Mouse (Mus musculus) lung, postnatal 0 days (tissue): ENCODE data around the gene Fam49a. TPM values are rescaled to one million over a fixed set of nuclear protein-coding genes. Genes with fewer than 3 reads are reported as not detected.

Experiments
- ATAC-seq: fragments of 200-750 bp; cut with Nextera tagmentation; 2 replicates; pipeline ENCODE4 v1.8.0; 2017; ENCODE audit warnings: moderate library complexity
- DNase-seq: peaks from one replicate; pipeline ENCODE4 v3.0.0-alpha.2; 2016; ENCODE audit warnings: low spot score
- H3K27ac ChIP-seq: fragments of 300-500 bp; sonication (generic); 2 replicates; pipeline ENCODE4 v1.5.1; 2014; ENCODE audit warnings: antibody characterized with exemption, mild to moderate bottlenecking, low read length, mixed read lengths
- H3K27me3 ChIP-seq: fragments of 300-500 bp; sonication (generic); replicated peaks from 2 replicates; pipeline ENCODE4 v1.6.1; 2014; ENCODE audit warnings: low read length, mixed read lengths; ENCODE audit not compliant: insufficient read depth
- H3K36me3 ChIP-seq: fragments of 300-500 bp; sonication (generic); 2 replicates; pipeline ENCODE4 v1.6.1; 2014; ENCODE audit warnings: low read length, mixed read lengths; ENCODE audit not compliant: insufficient read depth
- H3K4me1 ChIP-seq: fragments of 300-500 bp; sonication (generic); 2 replicates; pipeline ENCODE4 v1.6.1; 2014; ENCODE audit warnings: antibody characterized with exemption, low read depth, low read length, mixed read lengths; ENCODE audit not compliant: insufficient read depth
- H3K4me2 ChIP-seq: fragments of 300-500 bp; sonication (generic); replicated peaks from 2 replicates; pipeline ENCODE4 v1.6.1; 2014; ENCODE audit warnings: low read depth, mild to moderate bottlenecking, low read length, moderate library complexity, mixed read lengths
- H3K4me3 ChIP-seq: fragments of 300-500 bp; sonication (generic); 2 replicates; pipeline ENCODE4 v1.5.1; 2014; ENCODE audit warnings: low read depth, low read length
- H3K9ac ChIP-seq: fragments of 300-500 bp; sonication (generic); replicated peaks from 2 replicates; pipeline ENCODE4 v1.6.1; 2014; ENCODE audit warnings: low read depth, mild to moderate bottlenecking
- H3K9me3 ChIP-seq: fragments of 300-500 bp; sonication (generic); 2 replicates; pipeline ENCODE4 v1.6.1; 2016; ENCODE audit warnings: low read length, mixed read lengths
- CTCF ChIP-seq: IDR thresholded peaks from 2 replicates; pipeline ENCODE4 v1.5.1; 2016; ENCODE audit warnings: antibody characterized with exemption, mild to moderate bottlenecking
- EP300 ChIP-seq: IDR thresholded peaks from 2 replicates; pipeline ENCODE4 v1.6.1; 2016; ENCODE audit warnings: antibody characterized with exemption, mild to moderate bottlenecking, control low read depth
- WGBS: fragments of 180-500 bp; shearing (Covaris S2); extraction: QIAGEN DNeasy Blood & Tissue Kit; methylation state at CpG from one replicate; pipeline ENCODE4 v1.1.7; 2014; 5-methylcytosine and 5-hydroxymethylcytosine counted together
- polyA plus RNA-seq: library from polyadenylated mRNA; unstranded; fragments of >200 nt; fragmentation: Nextera tagmentation; extraction: Ambion mirVana; gene quantifications from 2 replicates; pipeline ENCODE4 v1.2.1, GENCODE M21; 2015

Gene Fam49a
- polyA plus RNA-seq, 1 experiment from 2014 or later: 16.7 TPM

DNA sequence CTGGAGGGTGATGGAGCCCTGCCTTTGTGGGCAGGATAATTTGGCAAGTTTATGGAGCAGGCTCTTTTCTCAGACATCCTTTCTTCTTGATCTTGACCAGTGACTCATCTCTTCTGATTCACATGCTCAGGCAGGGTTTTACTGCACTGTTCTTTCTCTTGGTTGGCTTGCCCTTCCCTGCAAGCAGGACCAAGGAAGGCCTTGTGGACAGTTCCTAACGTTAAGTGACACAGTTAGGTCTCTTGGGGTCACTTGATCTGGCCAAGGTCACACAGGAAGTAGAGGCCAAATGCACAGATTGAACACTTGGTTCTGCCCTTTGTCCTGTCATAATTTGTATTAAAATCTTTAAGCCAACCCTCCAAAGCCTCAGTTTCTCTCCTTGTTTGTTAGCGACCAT is 158.5 kb downstream of the Fam49a start:
- Histone ChIP-seq H3K9me3 (no peaks in the 10 kb centered on the region), H3K4me1 (no peaks in the 10 kb centered on the region), H3K9ac (no peak overlapping the region), H3K27ac (no peak overlapping the region), H3K4me3 (no peak overlapping the region), H3K27me3 (no peaks in the 10 kb centered on the region), H3K36me3 (no peaks in the 10 kb centered on the region), H3K4me2 (no peak overlapping the region)
- WGBS: 4% methylated on average over 2 of the region's 2 CpGs
- ATAC-seq (peak; percentile 20; the same call in 1 of the 2 replicates), DNase-seq (no peak)
- TF ChIP-seq CTCF (no peak), EP300 (no peak)

DNA sequence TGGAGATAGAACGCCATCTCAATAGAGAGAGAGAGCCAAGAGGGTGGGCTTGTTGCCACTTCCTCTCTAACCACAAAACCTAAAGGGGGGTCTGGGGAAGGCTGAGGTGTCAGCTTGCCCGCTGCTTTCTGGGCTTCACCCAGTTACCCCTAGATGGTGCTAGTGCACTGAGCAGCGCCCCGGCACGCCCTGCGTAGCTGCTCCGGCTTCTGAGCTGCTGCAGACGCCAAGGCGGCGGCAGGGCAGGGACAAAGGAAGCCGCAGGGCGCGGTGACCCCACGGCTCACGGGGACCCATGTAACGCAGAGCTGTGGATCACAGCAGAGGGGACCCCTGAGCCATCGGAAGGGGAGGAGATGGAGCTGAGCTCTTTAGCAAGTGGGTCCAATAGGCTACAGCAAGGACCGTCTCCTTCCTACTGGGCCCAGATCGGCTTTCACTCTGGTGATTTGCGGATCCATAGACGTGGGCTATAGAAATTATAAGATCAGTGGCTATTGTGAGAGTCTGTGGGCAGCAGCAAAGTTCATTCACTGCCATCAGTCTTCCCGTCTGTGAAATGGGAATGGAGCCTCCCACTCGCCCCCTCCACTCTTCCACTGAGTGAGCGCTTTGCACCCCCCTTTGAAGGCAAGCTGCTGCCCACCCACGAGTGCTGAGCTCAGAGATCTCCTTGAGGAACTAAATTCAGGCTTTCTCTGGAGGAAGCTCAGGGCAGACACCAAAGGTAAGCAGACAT is 159.1 kb downstream of the Fam49a start:
- peak overlapping the region; percentile 30; the same call in 1 of the 2 replicates for H3K9ac ChIP-seq
- ATAC-seq: peak; percentile 97
- 13% methylated on average over 25 of the region's 25 CpGs for whole genome bisulfite sequencing
- DNase-seq: peak; percentile 88
- H3K36me3 ChIP-seq: no peaks in the 10 kb centered on the region
- TF ChIP-seq EP300 (no peak), CTCF (peak; percentile 98)
- H3K4me3 ChIP-seq: peak overlapping the region; percentile 36
- H3K4me1 ChIP-seq: no peaks in the 10 kb centered on the region
- H3K27ac ChIP-seq: no peak overlapping the region
- H3K9me3 ChIP-seq: no peaks in the 10 kb centered on the region
- no peaks in the 10 kb centered on the region for H3K27me3 ChIP-seq
- H3K4me2 ChIP-seq: peak overlapping the region; percentile 70

DNA sequence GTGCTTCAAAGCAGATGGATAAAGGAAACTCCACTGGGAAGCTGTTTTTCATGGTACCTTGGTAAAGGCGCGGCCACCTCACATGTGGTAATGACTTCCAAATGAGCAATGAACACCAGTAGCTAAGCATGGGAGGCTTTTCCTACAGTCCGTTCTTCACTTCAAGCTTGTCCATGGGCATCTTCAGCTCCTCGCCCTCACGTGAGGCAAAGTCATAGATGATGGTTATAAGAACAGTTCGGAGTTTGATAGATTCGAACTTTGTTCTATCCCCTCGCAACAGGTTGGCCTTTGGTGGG is 159.6 kb downstream of the Fam49a start:
- H3K4me2 ChIP-seq: no peak overlapping the region; the same call in 1 of the 2 replicates
- no peaks in the 10 kb centered on the region for H3K27me3 ChIP-seq
- no peaks in the 10 kb centered on the region for H3K4me1 ChIP-seq
- no peaks in the 10 kb centered on the region for H3K9me3 ChIP-seq
- WGBS: 93% methylated on average over 8 of the region's 8 CpGs
- no peak overlapping the region for H3K4me3 ChIP-seq
- no peak for ATAC-seq
- no peaks in the 10 kb centered on the region for H3K36me3 ChIP-seq
- H3K9ac ChIP-seq: no peak overlapping the region
- H3K27ac ChIP-seq: no peak overlapping the region
- TF ChIP-seq CTCF: no peak
- no peak for DNase-seq

DNA sequence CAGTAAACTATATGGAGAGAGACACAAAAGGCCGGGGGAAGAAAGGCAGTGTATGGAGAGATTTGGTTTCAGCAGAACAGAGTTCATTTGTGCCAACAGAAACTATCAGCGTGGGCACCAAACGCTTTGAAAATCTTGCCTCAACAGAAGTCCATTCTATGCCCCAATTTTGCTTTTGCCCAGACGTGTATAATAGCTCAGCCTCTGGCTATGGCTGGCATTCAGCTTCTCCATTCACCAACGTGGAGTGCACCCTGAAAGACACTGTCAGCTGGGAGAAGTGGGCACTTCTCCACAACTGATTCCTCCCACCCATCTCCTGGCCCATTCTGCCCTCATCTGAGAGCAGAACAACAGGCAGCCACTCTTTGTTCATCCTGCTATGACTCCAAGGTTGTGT is 163.2 kb downstream of the Fam49a start:
- no peak overlapping the region for H3K4me3 ChIP-seq
- DNase-seq (no peak), ATAC-seq (no peak)
- WGBS: 78% methylated on average over 5 of the region's 5 CpGs
- H3K36me3 ChIP-seq: no peaks in the 10 kb centered on the region
- no peak overlapping the region for H3K27ac ChIP-seq
- H3K9me3 ChIP-seq: no peaks in the 10 kb centered on the region
- H3K27me3 ChIP-seq: no peaks in the 10 kb centered on the region
- H3K4me1 ChIP-seq: no peaks in the 10 kb centered on the region
- H3K4me2 ChIP-seq: no peak overlapping the region
- no peak overlapping the region for H3K9ac ChIP-seq
- no peak for TF ChIP-seq CTCF
- no peak for TF ChIP-seq EP300

DNA sequence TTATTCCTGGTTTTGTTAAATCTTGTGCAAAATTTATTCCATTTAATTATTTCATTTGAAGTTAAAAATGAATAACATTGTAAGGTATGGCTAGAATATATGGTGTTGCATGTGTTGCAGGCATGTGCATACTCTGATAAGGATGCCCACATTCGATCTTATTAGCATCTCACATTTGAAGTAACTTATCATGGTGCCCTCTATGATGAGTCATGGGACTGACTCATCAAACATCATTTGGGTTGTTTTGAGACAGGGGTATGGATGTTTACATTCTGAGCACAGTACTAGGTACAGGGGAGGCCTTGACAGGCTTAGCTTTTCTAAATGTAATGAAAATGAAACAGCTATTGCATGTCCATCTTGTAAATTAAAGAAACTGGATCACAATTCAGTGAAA is 165.3 kb downstream of the Fam49a start:
- WGBS: 76% methylated on average over 1 of the region's 1 CpGs
- Histone ChIP-seq H3K27me3 (no peaks in the 10 kb centered on the region), H3K4me3 (no peak overlapping the region), H3K9ac (no peak overlapping the region), H3K36me3 (no peaks in the 10 kb centered on the region), H3K9me3 (no peaks in the 10 kb centered on the region), H3K4me1 (no peaks in the 10 kb centered on the region), H3K4me2 (no peak overlapping the region), H3K27ac (no peak overlapping the region)
- no peak for TF ChIP-seq CTCF
- TF ChIP-seq EP300: no peak
- no peak for DNase-seq
- ATAC-seq: no peak

DNA sequence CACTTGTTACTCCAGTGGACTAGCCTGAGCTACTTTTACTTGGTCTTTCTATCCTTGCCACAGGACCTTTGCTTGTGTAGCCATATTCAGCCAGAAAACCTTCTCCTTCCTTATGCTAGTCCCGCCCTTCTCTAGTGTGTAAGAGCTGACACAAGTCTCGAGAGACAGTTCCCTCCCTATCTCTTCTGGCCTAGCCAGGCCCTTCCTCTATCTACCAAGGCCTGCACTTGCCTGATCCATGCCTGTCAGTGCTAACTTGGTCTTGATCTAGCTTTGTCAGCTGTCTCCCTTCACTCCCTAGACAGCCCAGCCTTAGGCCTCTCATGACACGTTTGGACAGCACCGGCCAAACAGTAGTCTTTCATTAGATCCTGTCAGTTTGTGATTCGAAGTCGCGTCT is 166.9 kb downstream of the Fam49a start:
- Histone ChIP-seq H3K36me3 (no peaks in the 10 kb centered on the region), H3K27me3 (no peaks in the 10 kb centered on the region), H3K4me1 (no peaks in the 10 kb centered on the region), H3K9me3 (no peaks in the 10 kb centered on the region), H3K4me3 (no peak overlapping the region), H3K27ac (no peak overlapping the region), H3K9ac (no peak overlapping the region), H3K4me2 (no peak overlapping the region)
- ATAC-seq (no peak), DNase-seq (no peak)
- WGBS: 79% methylated on average over 7 of the region's 7 CpGs
- TF ChIP-seq CTCF (no peak), EP300 (no peak)
